Mouse (Mus musculus): ENCODE data around the gene Lage3. TPM values are rescaled to one million over a fixed set of nuclear protein-coding genes. Genes with fewer than 3 reads are reported as not detected.

The Lage3 gene
- polyA plus RNA-seq (2014; fragmentation: Illumina TruSeq; extraction: RNeasy Lipid Tissue Mini Kit (QIAGEN cat#74804); ENCODE audit: low read depth, low replicate concordance) = 10.0 TPM

GRCm38 (mm10) chrX:74353467-74353770, at the start of gene Lage3:
Gene Lage3, minus strand, starts transcription at chrX:74353618.

GRCm38 (mm10) chrX:74392535-74393443, 39.4 kb upstream of the Lage3 start, which contains the start of the genes Fam3a and Ikbkg:
Gene Fam3a, minus strand, starts transcription at chrX:74393272.
Gene Ikbkg, plus strand, starts transcription at chrX:74393290.

GRCm38 (mm10) chrX:74372888-74373549, 19.6 kb upstream of the Lage3 start, which contains the start of the genes Ubl4a and Slc10a3:
Gene Ubl4a, minus strand, starts transcription at chrX:74373218.
Gene Slc10a3, minus strand, starts transcription at chrX:74373349.

GRCm38 (mm10) chrX:74328725-74329161, 24.7 kb downstream of the Lage3 start, which contains the start of gene Plxna3:
Gene Plxna3, plus strand, starts transcription at chrX:74329066.

GRCm38 (mm10) chrX:74312540-74313464, 40.6 kb downstream of the Lage3 start, which contains the start of gene Fam50a:
Gene Fam50a, plus strand, starts transcription at chrX:74313033.

GRCm38 (mm10) chrX:74304867-74305700, 48.3 kb downstream of the Lage3 start, which contains the start of gene Gdi1:
Gene Gdi1, plus strand, starts transcription at chrX:74304998.

Other genes with a start within 250 kb of the Lage3 start
- not detected for gene Opn1mw, start 226.2 kb downstream of the Lage3 start, polyA plus RNA-seq (2014; fragmentation: Illumina TruSeq; extraction: RNeasy Lipid Tissue Mini Kit (QIAGEN cat#74804); ENCODE audit: low read depth, low replicate concordance)
- gene Mecp2, start 218.3 kb downstream of the Lage3 start, polyA plus RNA-seq (2014; fragmentation: Illumina TruSeq; extraction: RNeasy Lipid Tissue Mini Kit (QIAGEN cat#74804); ENCODE audit: low read depth, low replicate concordance) = 18.2 TPM
- not detected for gene Tex28, start 185.8 kb downstream of the Lage3 start, polyA plus RNA-seq (2014; fragmentation: Illumina TruSeq; extraction: RNeasy Lipid Tissue Mini Kit (QIAGEN cat#74804); ENCODE audit: low read depth, low replicate concordance)
- gene Tktl1, start 176.4 kb downstream of the Lage3 start, polyA plus RNA-seq (2014; fragmentation: Illumina TruSeq; extraction: RNeasy Lipid Tissue Mini Kit (QIAGEN cat#74804); ENCODE audit: low read depth, low replicate concordance) = not detected
- 96.7 TPM for gene Flna, start 103.8 kb downstream of the Lage3 start, polyA plus RNA-seq (2014; fragmentation: Illumina TruSeq; extraction: RNeasy Lipid Tissue Mini Kit (QIAGEN cat#74804); ENCODE audit: low read depth, low replicate concordance)
- gene Emd, start 98.9 kb downstream of the Lage3 start, polyA plus RNA-seq (2014; fragmentation: Illumina TruSeq; extraction: RNeasy Lipid Tissue Mini Kit (QIAGEN cat#74804); ENCODE audit: low read depth, low replicate concordance) = 42.5 TPM
- gene Rpl10, start 82.8 kb downstream of the Lage3 start, polyA plus RNA-seq (2014; fragmentation: Illumina TruSeq; extraction: RNeasy Lipid Tissue Mini Kit (QIAGEN cat#74804); ENCODE audit: low read depth, low replicate concordance) = 1,296 TPM
- gene Taz, start 71.7 kb downstream of the Lage3 start, polyA plus RNA-seq (2014; fragmentation: Illumina TruSeq; extraction: RNeasy Lipid Tissue Mini Kit (QIAGEN cat#74804); ENCODE audit: low read depth, low replicate concordance) = 77.7 TPM
- gene Dnase1l1, start 71.3 kb downstream of the Lage3 start, polyA plus RNA-seq (2014; fragmentation: Illumina TruSeq; extraction: RNeasy Lipid Tissue Mini Kit (QIAGEN cat#74804); ENCODE audit: low read depth, low replicate concordance) = 53.1 TPM
- 145 TPM for gene Atp6ap1, start 56.5 kb downstream of the Lage3 start, polyA plus RNA-seq (2014; fragmentation: Illumina TruSeq; extraction: RNeasy Lipid Tissue Mini Kit (QIAGEN cat#74804); ENCODE audit: low read depth, low replicate concordance)
- 117 TPM for gene Gdi1, start 48.6 kb downstream of the Lage3 start, polyA plus RNA-seq (2014; fragmentation: Illumina TruSeq; extraction: RNeasy Lipid Tissue Mini Kit (QIAGEN cat#74804); ENCODE audit: low read depth, low replicate concordance)
- 12.3 TPM for gene Fam50a, start 40.6 kb downstream of the Lage3 start, polyA plus RNA-seq (2014; fragmentation: Illumina TruSeq; extraction: RNeasy Lipid Tissue Mini Kit (QIAGEN cat#74804); ENCODE audit: low read depth, low replicate concordance)
- 1.0 TPM for gene Plxna3, start 24.6 kb downstream of the Lage3 start, polyA plus RNA-seq (2014; fragmentation: Illumina TruSeq; extraction: RNeasy Lipid Tissue Mini Kit (QIAGEN cat#74804); ENCODE audit: low read depth, low replicate concordance)
- 35.8 TPM for gene Ubl4a, start 19.6 kb upstream of the Lage3 start, polyA plus RNA-seq (2014; fragmentation: Illumina TruSeq; extraction: RNeasy Lipid Tissue Mini Kit (QIAGEN cat#74804); ENCODE audit: low read depth, low replicate concordance)
- 10.3 TPM for gene Slc10a3, start 19.7 kb upstream of the Lage3 start, polyA plus RNA-seq (2014; fragmentation: Illumina TruSeq; extraction: RNeasy Lipid Tissue Mini Kit (QIAGEN cat#74804); ENCODE audit: low read depth, low replicate concordance)
- gene Fam3a, start 39.7 kb upstream of the Lage3 start, polyA plus RNA-seq (2014; fragmentation: Illumina TruSeq; extraction: RNeasy Lipid Tissue Mini Kit (QIAGEN cat#74804); ENCODE audit: low read depth, low replicate concordance) = 12.5 TPM
- 47.1 TPM for gene Ikbkg, start 39.7 kb upstream of the Lage3 start, polyA plus RNA-seq (2014; fragmentation: Illumina TruSeq; extraction: RNeasy Lipid Tissue Mini Kit (QIAGEN cat#74804); ENCODE audit: low read depth, low replicate concordance)
- gene G6pdx, start 75.6 kb upstream of the Lage3 start, polyA plus RNA-seq (2014; fragmentation: Illumina TruSeq; extraction: RNeasy Lipid Tissue Mini Kit (QIAGEN cat#74804); ENCODE audit: low read depth, low replicate concordance) = 12.9 TPM
- gene Gm6880, start 127.8 kb upstream of the Lage3 start, polyA plus RNA-seq (2014; fragmentation: Illumina TruSeq; extraction: RNeasy Lipid Tissue Mini Kit (QIAGEN cat#74804); ENCODE audit: low read depth, low replicate concordance) = not detected
- gene Olfr1326-ps1, start 221.3 kb upstream of the Lage3 start, polyA plus RNA-seq (2014; fragmentation: Illumina TruSeq; extraction: RNeasy Lipid Tissue Mini Kit (QIAGEN cat#74804); ENCODE audit: low read depth, low replicate concordance) = not detected
- gene Olfr1325, start 239.1 kb upstream of the Lage3 start, polyA plus RNA-seq (2014; fragmentation: Illumina TruSeq; extraction: RNeasy Lipid Tissue Mini Kit (QIAGEN cat#74804); ENCODE audit: low read depth, low replicate concordance) = not detected

Data from sigmoid colon, adult 10 weeks (tissue).